Mouse (Mus musculus): ENCODE data around the gene Slc11a1. TPM values are rescaled to one million over a fixed set of nuclear protein-coding genes. Genes with fewer than 3 reads are reported as not detected.

Gene Slc11a1
- total and polyA plus RNA-seq, 2 experiments, result 17.5 to 21.4 TPM

DNA sequence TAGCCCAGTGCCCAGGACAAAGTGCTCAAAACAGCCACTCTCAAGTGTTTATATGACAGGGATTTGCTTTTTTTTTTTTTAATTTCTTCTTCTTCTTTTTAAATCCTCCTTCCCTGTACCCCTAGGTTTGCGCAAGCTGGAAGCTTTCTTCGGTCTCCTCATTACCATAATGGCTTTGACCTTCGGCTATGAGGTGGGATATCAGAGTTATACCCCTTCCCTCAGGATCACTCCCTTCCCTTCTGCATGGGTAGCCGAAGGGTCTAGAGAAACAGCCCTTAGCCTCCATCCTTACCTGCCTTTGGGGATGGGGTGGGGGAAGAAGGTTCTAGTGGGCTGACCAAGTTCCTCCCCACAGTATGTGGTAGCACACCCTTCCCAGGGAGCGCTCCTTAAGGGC is 5.5 kb downstream of the Slc11a1 start:
- Histone ChIP-seq H3K4me3 (ENCODE audit: insufficient read depth, low read depth, low read length) (no peak overlapping the region), H3K4me1 (ENCODE audit: control insufficient read depth, insufficient read depth, low read length) (peaks cover 11% of the 10 kb centered on the region), H3K27ac (replicated peaks; ENCODE audit: insufficient read depth, low read depth, low read length) (no peak overlapping the region), H3K36me3 (ENCODE audit: control insufficient read depth, insufficient read depth, low read length) (no peaks in the 10 kb centered on the region), H3K27me3 (ENCODE audit: control insufficient read depth, insufficient read depth, low read length) (no peaks in the 10 kb centered on the region), H3K9ac (ENCODE audit: low read depth, low read length) (no peak overlapping the region), H3K79me2 (ENCODE audit: control insufficient read depth, insufficient read depth, low read length) (no peaks in the 10 kb centered on the region)
- WGBS, result 90% methylated on average over 5 of the region's 5 CpGs
- TF ChIP-seq CTCF (IDR thresholded peaks at IDR 0.05; ENCODE audit: low read depth, low read length) (no peak), POLR2A (IDR thresholded peaks at IDR 0.05; ENCODE audit: extremely low read depth, insufficient read depth, low read length) (no peak)
- DNase-seq (ENCODE audit: extremely low read depth, low read depth, low spot score), result no peak

DNA sequence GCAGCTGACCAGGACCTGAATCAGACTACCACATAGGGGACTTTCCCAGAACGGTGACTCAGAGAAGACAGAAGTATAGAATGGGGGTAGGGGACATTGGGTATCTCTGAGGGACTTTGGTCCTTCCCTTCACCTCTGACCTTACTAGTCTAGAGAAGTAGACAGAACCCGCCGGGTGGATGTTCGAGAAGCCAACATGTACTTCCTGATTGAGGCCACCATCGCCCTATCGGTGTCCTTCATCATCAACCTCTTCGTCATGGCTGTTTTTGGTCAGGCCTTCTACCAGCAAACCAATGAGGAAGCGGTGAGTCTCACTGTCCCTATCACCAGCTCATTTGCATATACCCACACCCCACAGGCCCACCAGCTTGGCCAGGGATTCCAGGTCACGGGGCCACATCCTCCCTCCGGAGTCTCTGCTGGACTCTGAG is 6.6 kb downstream of the Slc11a1 start:
- no peak overlapping the region for H3K27ac ChIP-seq (replicated peaks; ENCODE audit: insufficient read depth, low read depth, low read length)
- TF ChIP-seq POLR2A (IDR thresholded peaks at IDR 0.05; ENCODE audit: extremely low read depth, insufficient read depth, low read length), result no peak
- TF ChIP-seq CTCF (IDR thresholded peaks at IDR 0.05; ENCODE audit: low read depth, low read length), result no peak
- H3K79me2 ChIP-seq (ENCODE audit: control insufficient read depth, insufficient read depth, low read length), result no peaks in the 10 kb centered on the region
- no peaks in the 10 kb centered on the region for H3K27me3 ChIP-seq (ENCODE audit: control insufficient read depth, insufficient read depth, low read length)
- 75% methylated on average over 10 of the region's 10 CpGs for WGBS
- peaks cover 11% of the 10 kb centered on the region for H3K4me1 ChIP-seq (ENCODE audit: control insufficient read depth, insufficient read depth, low read length)
- H3K4me3 ChIP-seq (ENCODE audit: insufficient read depth, low read depth, low read length), result no peak overlapping the region
- DNase-seq (ENCODE audit: extremely low read depth, low read depth, low spot score), result no peak
- H3K9ac ChIP-seq (ENCODE audit: low read depth, low read length), result no peak overlapping the region
- no peaks in the 10 kb centered on the region for H3K36me3 ChIP-seq (ENCODE audit: control insufficient read depth, insufficient read depth, low read length)

GRCm38 (mm10) chr1:74383385-74383784 is 8.4 kb downstream of the Slc11a1 start:
- no peak overlapping the region for H3K9ac ChIP-seq (ENCODE audit: low read depth, low read length)
- no peak overlapping the region for H3K4me3 ChIP-seq (ENCODE audit: insufficient read depth, low read depth, low read length)
- 95% methylated on average over 13 of the region's 13 CpGs for WGBS
- no peaks in the 10 kb centered on the region for H3K27me3 ChIP-seq (ENCODE audit: control insufficient read depth, insufficient read depth, low read length)
- no peaks in the 10 kb centered on the region for H3K36me3 ChIP-seq (ENCODE audit: control insufficient read depth, insufficient read depth, low read length)
- peaks cover 20% of the 10 kb centered on the region for H3K4me1 ChIP-seq (ENCODE audit: control insufficient read depth, insufficient read depth, low read length)
- no peak for DNase-seq (ENCODE audit: extremely low read depth, low read depth, low spot score)
- H3K27ac ChIP-seq (replicated peaks; ENCODE audit: insufficient read depth, low read depth, low read length), result no peak overlapping the region
- TF ChIP-seq CTCF (IDR thresholded peaks at IDR 0.05; ENCODE audit: low read depth, low read length), result no peak
- TF ChIP-seq POLR2A (IDR thresholded peaks at IDR 0.05; ENCODE audit: extremely low read depth, insufficient read depth, low read length), result no peak
- no peaks in the 10 kb centered on the region for H3K79me2 ChIP-seq (ENCODE audit: control insufficient read depth, insufficient read depth, low read length)

GRCm38 (mm10) chr1:74384525-74384924 is 9.5 kb downstream of the Slc11a1 start:
- Histone ChIP-seq H3K9ac (ENCODE audit: low read depth, low read length) (no peak overlapping the region), H3K4me1 (ENCODE audit: control insufficient read depth, insufficient read depth, low read length) (peaks cover 14% of the 10 kb centered on the region), H3K36me3 (ENCODE audit: control insufficient read depth, insufficient read depth, low read length) (no peaks in the 10 kb centered on the region), H3K27me3 (ENCODE audit: control insufficient read depth, insufficient read depth, low read length) (no peaks in the 10 kb centered on the region), H3K27ac (replicated peaks; ENCODE audit: insufficient read depth, low read depth, low read length) (no peak overlapping the region), H3K4me3 (ENCODE audit: insufficient read depth, low read depth, low read length) (no peak overlapping the region), H3K79me2 (ENCODE audit: control insufficient read depth, insufficient read depth, low read length) (no peaks in the 10 kb centered on the region)
- TF ChIP-seq CTCF (IDR thresholded peaks at IDR 0.05; ENCODE audit: low read depth, low read length) (no peak), POLR2A (IDR thresholded peaks at IDR 0.05; ENCODE audit: extremely low read depth, insufficient read depth, low read length) (no peak)
- no peak for DNase-seq (ENCODE audit: extremely low read depth, low read depth, low spot score)
- WGBS, result 88% methylated on average over 8 of the region's 8 CpGs

DNA sequence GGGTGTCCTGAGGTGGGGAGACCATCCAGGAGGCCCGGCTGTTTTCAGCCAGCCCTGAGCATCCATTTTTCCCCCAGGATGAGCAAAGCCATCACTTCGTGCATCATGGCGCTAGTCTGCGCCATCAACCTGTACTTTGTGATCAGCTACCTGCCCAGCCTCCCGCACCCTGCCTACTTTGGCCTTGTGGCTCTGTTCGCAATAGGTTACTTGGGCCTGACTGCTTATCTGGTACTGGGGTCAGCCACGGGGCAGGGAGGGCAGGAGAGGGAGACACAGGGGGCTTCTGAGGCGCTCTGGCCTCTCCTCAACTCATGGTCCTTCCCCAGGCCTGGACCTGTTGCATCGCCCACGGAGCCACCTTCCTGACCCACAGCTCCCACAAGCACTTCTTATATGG is 10.1 kb downstream of the Slc11a1 start:
- WGBS, result 93% methylated on average over 10 of the region's 10 CpGs
- Histone ChIP-seq H3K79me2 (ENCODE audit: control insufficient read depth, insufficient read depth, low read length) (no peaks in the 10 kb centered on the region), H3K27ac (replicated peaks; ENCODE audit: insufficient read depth, low read depth, low read length) (no peak overlapping the region), H3K27me3 (ENCODE audit: control insufficient read depth, insufficient read depth, low read length) (no peaks in the 10 kb centered on the region), H3K4me3 (ENCODE audit: insufficient read depth, low read depth, low read length) (no peak overlapping the region), H3K4me1 (ENCODE audit: control insufficient read depth, insufficient read depth, low read length) (peaks cover 10% of the 10 kb centered on the region), H3K9ac (ENCODE audit: low read depth, low read length) (no peak overlapping the region), H3K36me3 (ENCODE audit: control insufficient read depth, insufficient read depth, low read length) (no peaks in the 10 kb centered on the region)
- no peak for TF ChIP-seq POLR2A (IDR thresholded peaks at IDR 0.05; ENCODE audit: extremely low read depth, insufficient read depth, low read length)
- no peak for DNase-seq (ENCODE audit: extremely low read depth, low read depth, low spot score)

DNA sequence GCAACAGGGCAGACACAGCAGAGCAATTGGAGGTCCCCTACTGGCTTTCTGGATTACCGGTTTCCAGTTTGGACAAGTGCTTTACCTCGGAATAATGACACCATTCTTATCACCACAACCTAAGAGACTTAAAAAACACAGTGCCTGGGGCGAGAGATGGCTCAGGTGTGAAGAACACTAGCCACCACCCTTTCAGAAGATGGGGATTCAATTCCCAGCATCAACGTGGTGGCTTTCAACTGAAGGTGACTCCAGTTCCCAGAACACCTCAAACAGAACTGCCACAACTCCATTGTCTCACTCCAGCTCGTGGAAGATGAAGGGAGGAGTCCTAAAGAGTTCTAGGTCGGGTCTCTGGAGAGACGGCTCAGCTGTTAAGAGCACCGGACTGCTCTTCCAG is 10.5 kb downstream of the Slc11a1 start:
- WGBS, result 92% methylated on average over 8 of the region's 8 CpGs
- H3K4me1 ChIP-seq (ENCODE audit: control insufficient read depth, insufficient read depth, low read length), result peaks cover 10% of the 10 kb centered on the region
- TF ChIP-seq CTCF (IDR thresholded peaks at IDR 0.05; ENCODE audit: low read depth, low read length) (no peak), POLR2A (IDR thresholded peaks at IDR 0.05; ENCODE audit: extremely low read depth, insufficient read depth, low read length) (no peak)

More for the DNA sequence above, 10.5 kb downstream of the Slc11a1 start:
- H3K27ac ChIP-seq (replicated peaks; ENCODE audit: insufficient read depth, low read depth, low read length), result no peak overlapping the region
- H3K36me3 ChIP-seq (ENCODE audit: control insufficient read depth, insufficient read depth, low read length), result no peaks in the 10 kb centered on the region
- no peak overlapping the region for H3K4me3 ChIP-seq (ENCODE audit: insufficient read depth, low read depth, low read length)
- no peaks in the 10 kb centered on the region for H3K79me2 ChIP-seq (ENCODE audit: control insufficient read depth, insufficient read depth, low read length)
- H3K27me3 ChIP-seq (ENCODE audit: control insufficient read depth, insufficient read depth, low read length), result no peaks in the 10 kb centered on the region
- DNase-seq (ENCODE audit: extremely low read depth, low read depth, low spot score), result no peak
- no peak overlapping the region for H3K9ac ChIP-seq (ENCODE audit: low read depth, low read length)
